Mouse (Mus musculus) neural tube, embryonic 14.5 days (tissue): ENCODE measurements around the gene Plekha3. TPM values are rescaled to one million over a fixed set of nuclear protein-coding genes. Genes with fewer than 3 reads are reported as not detected.

Source experiments
- ATAC-seq: fragments of 200-750 bp; cut with Nextera tagmentation; 2 replicates; pipeline ENCODE4 v1.8.0; 2017; ENCODE audit warnings: low read depth, mild to moderate bottlenecking, moderate TSS enrichment, moderate library complexity
- H3K27ac ChIP-seq: fragments of 300-500 bp; sonication (generic); 2 replicates; pipeline ENCODE4 v1.5.1; 2014; ENCODE audit warnings: low read depth, mild to moderate bottlenecking, control low read depth, low read length, moderate library complexity, mixed read lengths
- H3K27me3 ChIP-seq: fragments of 300-500 bp; sonication (generic); 2 replicates; pipeline ENCODE4 v1.6.1; 2014; ENCODE audit warnings: low read length; ENCODE audit not compliant: control insufficient read depth, insufficient read depth
- H3K36me3 ChIP-seq: fragments of 300-500 bp; sonication (generic); 2 replicates; pipeline ENCODE4 v1.6.1; 2014; ENCODE audit warnings: low read length, mixed read lengths; ENCODE audit not compliant: control insufficient read depth, insufficient read depth
- H3K4me1 ChIP-seq: fragments of 300-500 bp; sonication (generic); 2 replicates; pipeline ENCODE4 v1.6.1; 2014; ENCODE audit warnings: low read length; ENCODE audit not compliant: control insufficient read depth, insufficient read depth
- H3K4me2 ChIP-seq: fragments of 300-500 bp; sonication (generic); 2 replicates; pipeline ENCODE4 v1.6.1; 2014; ENCODE audit warnings: mild to moderate bottlenecking, low read depth, low read length, control low read depth
- H3K4me3 ChIP-seq: fragments of 300-500 bp; sonication (generic); 2 replicates; pipeline ENCODE4 v1.5.1; 2014; ENCODE audit warnings: low read depth, low read length, control low read depth, mixed read lengths
- H3K9ac ChIP-seq: fragments of 300-500 bp; sonication (generic); replicated peaks from 2 replicates; pipeline ENCODE4 v1.6.1; 2014; ENCODE audit warnings: low read depth, mild to moderate bottlenecking, control low read depth, low read length, mixed read lengths
- H3K9me3 ChIP-seq: fragments of 300-500 bp; sonication (generic); 2 replicates; pipeline ENCODE4 v1.6.1; 2016; ENCODE audit warnings: low read length; ENCODE audit not compliant: control insufficient read depth
- WGBS: fragments of 180-500 bp; shearing (Covaris S2); extraction: QIAGEN DNeasy Blood & Tissue Kit; methylation state at CpG from one replicate; pipeline ENCODE4 v1.1.7; 2014; 5-methylcytosine and 5-hydroxymethylcytosine counted together
- polyA plus RNA-seq: library from polyadenylated mRNA; unstranded; fragments of >200 nt; fragmentation: Nextera tagmentation; extraction: Ambion mirVana; gene quantifications from 2 replicates; pipeline ENCODE4 v1.2.1, GENCODE M21; 2014

Plekha3 gene
- polyA plus RNA-seq, 1 experiment from 2014 or later = 11.4 TPM

DNA sequence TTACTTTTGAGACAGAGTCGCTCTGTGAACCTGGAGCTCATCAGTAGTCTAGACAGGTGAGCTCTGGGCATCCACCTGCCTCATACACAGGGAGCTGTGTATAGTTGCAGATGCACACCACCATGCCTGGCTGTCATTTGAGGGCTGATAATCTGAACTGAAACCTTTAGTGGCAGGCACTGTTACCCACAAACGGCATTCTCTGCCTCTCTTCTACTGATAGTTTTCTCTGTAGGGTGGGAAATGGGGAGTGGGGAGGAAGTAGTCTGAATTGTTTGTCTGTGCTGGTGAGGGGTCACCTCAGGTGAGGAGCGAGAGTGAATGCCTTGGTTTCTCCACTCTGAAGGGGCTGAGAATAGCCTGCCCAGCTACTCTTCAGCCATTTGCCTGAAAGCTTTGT lies 12.5 kb downstream of the Plekha3 start:
- Histone ChIP-seq H3K4me3 (no peak overlapping the region), H3K36me3 (peaks cover 48% of the 10 kb centered on the region), H3K27ac (no peak overlapping the region), H3K9ac (no peak overlapping the region), H3K4me1 (no peaks in the 10 kb centered on the region), H3K9me3 (no peaks in the 10 kb centered on the region), H3K4me2 (no peak overlapping the region), H3K27me3 (no peaks in the 10 kb centered on the region)
- WGBS = 58% methylated on average over 3 of the region's 3 CpGs
- no peak for ATAC-seq

DNA sequence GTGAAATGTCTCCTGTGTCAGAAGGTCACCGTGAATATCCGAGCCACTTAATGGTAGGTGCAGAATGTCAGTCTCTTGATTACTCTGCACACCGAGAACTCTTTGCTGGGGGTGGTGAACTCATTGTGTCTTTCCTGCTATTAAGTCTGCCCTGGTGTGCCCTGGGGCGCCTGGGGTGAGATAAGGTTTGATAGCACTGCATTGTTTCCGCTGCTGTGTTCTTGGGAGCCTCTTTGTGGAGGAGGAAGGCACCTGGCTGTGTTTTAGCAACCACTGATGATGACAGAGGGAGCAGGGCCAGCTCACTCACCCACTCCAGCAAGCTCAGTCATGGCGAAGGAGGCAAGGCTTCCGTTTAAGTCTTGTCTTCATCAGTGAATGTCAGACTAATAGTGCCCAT lies 13.1 kb downstream of the Plekha3 start:
- no peak for ATAC-seq
- WGBS = 40% methylated on average over 7 of the region's 7 CpGs
- no peak overlapping the region for H3K4me2 ChIP-seq
- H3K9me3 ChIP-seq = no peaks in the 10 kb centered on the region
- H3K4me1 ChIP-seq = no peaks in the 10 kb centered on the region
- peaks cover 54% of the 10 kb centered on the region for H3K36me3 ChIP-seq
- no peak overlapping the region for H3K9ac ChIP-seq
- no peaks in the 10 kb centered on the region for H3K27me3 ChIP-seq
- H3K4me3 ChIP-seq = no peak overlapping the region
- no peak overlapping the region for H3K27ac ChIP-seq

GRCm38 (mm10) chr2:76690436-76691204 lies 15.5 kb downstream of the Plekha3 start:
- H3K27ac ChIP-seq = no peak overlapping the region

DNA sequence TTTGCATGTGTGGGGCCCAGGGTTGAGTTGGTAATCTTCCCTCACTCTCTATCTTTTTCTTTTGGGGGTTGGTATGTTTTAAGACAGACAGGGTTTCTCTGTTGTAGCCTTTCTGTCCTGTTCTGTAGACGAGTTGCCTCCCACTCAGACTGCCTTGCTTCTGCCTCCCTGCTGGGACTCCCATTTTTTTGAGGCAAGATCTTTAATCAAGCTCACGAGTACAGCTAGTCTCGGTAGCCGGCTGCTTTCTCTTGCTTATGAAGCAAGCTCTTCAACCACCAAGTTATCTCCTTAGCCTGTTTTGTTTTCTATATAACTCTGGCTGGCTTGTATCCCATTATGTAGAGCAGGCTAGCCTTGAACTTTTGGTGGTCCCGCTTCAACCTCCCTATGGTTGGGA lies 18.7 kb downstream of the Plekha3 start:
- H3K36me3 ChIP-seq = peaks cover 21% of the 10 kb centered on the region
- H3K27me3 ChIP-seq = no peaks in the 10 kb centered on the region
- no peak overlapping the region for H3K4me3 ChIP-seq
- H3K9me3 ChIP-seq = no peaks in the 10 kb centered on the region
- H3K4me2 ChIP-seq = no peak overlapping the region
- 79% methylated on average over 5 of the region's 5 CpGs for WGBS
- no peak for ATAC-seq
- no peak overlapping the region for H3K27ac ChIP-seq
- no peaks in the 10 kb centered on the region for H3K4me1 ChIP-seq
- H3K9ac ChIP-seq = no peak overlapping the region

More at GRCm38 (mm10) chr2:76690436-76691204, 15.5 kb downstream of the Plekha3 start:
- H3K4me2 ChIP-seq = no peak overlapping the region
- H3K4me3 ChIP-seq = no peak overlapping the region
- no peak for ATAC-seq
- no peaks in the 10 kb centered on the region for H3K27me3 ChIP-seq
- H3K9me3 ChIP-seq = no peaks in the 10 kb centered on the region
- peaks cover 48% of the 10 kb centered on the region for H3K36me3 ChIP-seq
- WGBS = 93% methylated on average over 12 of the region's 12 CpGs
- no peaks in the 10 kb centered on the region for H3K4me1 ChIP-seq
- H3K9ac ChIP-seq = no peak overlapping the region

- no peak overlapping the region for H3K4me2 ChIP-seq
- H3K27me3 ChIP-seq = no peaks in the 10 kb centered on the region
- H3K9ac ChIP-seq = no peak overlapping the region
- no peak for ATAC-seq
- H3K4me1 ChIP-seq = no peaks in the 10 kb centered on the region
- no peaks in the 10 kb centered on the region for H3K9me3 ChIP-seq
- no peak overlapping the region for H3K4me3 ChIP-seq
- 91% methylated on average over 6 of the region's 6 CpGs for WGBS
- no peak overlapping the region for H3K27ac ChIP-seq
- peaks cover 21% of the 10 kb centered on the region for H3K36me3 ChIP-seq
Measured at GRCm38 (mm10) chr2:76695290-76695689, 20.2 kb downstream of the Plekha3 start.

GRCm38 (mm10) chr2:76702188-76702587 lies 27.1 kb downstream of the Plekha3 start:
- Histone ChIP-seq H3K4me2 (no peak overlapping the region), H3K9ac (no peak overlapping the region), H3K4me3 (no peak overlapping the region), H3K36me3 (no peaks in the 10 kb centered on the region), H3K27ac (no peak overlapping the region), H3K9me3 (no peaks in the 10 kb centered on the region), H3K27me3 (no peaks in the 10 kb centered on the region), H3K4me1 (no peaks in the 10 kb centered on the region)
- ATAC-seq = no peak
- 93% methylated on average over 3 of the region's 3 CpGs for WGBS

DNA sequence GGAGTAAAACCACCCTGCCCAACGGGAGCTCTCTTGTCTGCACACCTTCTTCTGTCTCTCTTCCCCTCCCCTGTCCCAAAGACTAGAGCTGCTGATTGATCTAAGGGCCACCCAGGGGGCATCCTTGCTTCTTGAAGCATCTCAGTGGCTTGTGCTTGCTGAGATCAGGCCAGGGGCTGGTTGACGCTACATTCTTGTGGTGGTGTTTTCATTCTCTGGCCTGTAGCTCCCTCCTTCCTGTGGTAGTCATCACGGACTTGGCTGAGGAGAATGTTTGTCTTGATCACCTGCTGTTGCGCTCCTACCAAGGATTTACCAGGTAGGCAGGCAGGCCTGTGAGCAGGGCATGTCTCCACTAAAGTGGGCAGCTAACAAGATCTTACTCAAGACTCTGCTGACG lies 27.7 kb downstream of the Plekha3 start:
- no peak for ATAC-seq
- Histone ChIP-seq H3K27ac (no peak overlapping the region), H3K36me3 (no peaks in the 10 kb centered on the region), H3K4me1 (no peaks in the 10 kb centered on the region), H3K9me3 (no peaks in the 10 kb centered on the region), H3K9ac (no peak overlapping the region), H3K4me3 (no peak overlapping the region), H3K4me2 (no peak overlapping the region), H3K27me3 (no peaks in the 10 kb centered on the region)
- WGBS = 87% methylated on average over 5 of the region's 5 CpGs

- H3K4me2 ChIP-seq = no peak overlapping the region
- no peaks in the 10 kb centered on the region for H3K4me1 ChIP-seq
- H3K27ac ChIP-seq = no peak overlapping the region
- no peak overlapping the region for H3K9ac ChIP-seq
- WGBS = 92% methylated on average over 13 of the region's 13 CpGs
- H3K9me3 ChIP-seq = 0 out of 2 replicates have a peak, but pooled peaks cover 10% of the 10 kb centered on the region
- no peak overlapping the region for H3K4me3 ChIP-seq
- ATAC-seq = no peak
- H3K27me3 ChIP-seq = no peaks in the 10 kb centered on the region
- H3K36me3 ChIP-seq = no peaks in the 10 kb centered on the region
Measured at GRCm38 (mm10) chr2:76705655-76706054, 30.6 kb downstream of the Plekha3 start.

- no peaks in the 10 kb centered on the region for H3K36me3 ChIP-seq
- H3K9ac ChIP-seq = no peak overlapping the region
- H3K27me3 ChIP-seq = no peaks in the 10 kb centered on the region
- no peak overlapping the region for H3K4me2 ChIP-seq
- no peaks in the 10 kb centered on the region for H3K4me1 ChIP-seq
- 95% methylated on average over 3 of the region's 3 CpGs for WGBS
- peaks cover 16% of the 10 kb centered on the region; the same call in 1 of the 2 replicates for H3K9me3 ChIP-seq
- no peak overlapping the region for H3K4me3 ChIP-seq
- H3K27ac ChIP-seq = no peak overlapping the region
- no peak for ATAC-seq
Measured at GRCm38 (mm10) chr2:76708512-76708911, 33.4 kb downstream of the Plekha3 start.
